Mouse (Mus musculus) liver, embryonic 15.5 days (tissue): ENCODE measurements around the gene Gm11084. TPM values are rescaled to one million over a fixed set of nuclear protein-coding genes. Genes with fewer than 3 reads are reported as not detected.

Source experiments
- ATAC-seq: fragments of 200-750 bp; cut with Nextera tagmentation; 2 replicates; pipeline ENCODE4 v1.8.0; 2017; ENCODE audit warnings: moderate number of reproducible peaks, mild to moderate bottlenecking, moderate library complexity; ENCODE audit not compliant: insufficient read depth
- H3K27ac ChIP-seq: fragments of 300-500 bp; sonication (generic); replicated peaks from 2 replicates; pipeline ENCODE4 v1.5.1; 2015; ENCODE audit warnings: mild to moderate bottlenecking, inconsistent platforms
- H3K27me3 ChIP-seq: fragments of 300-500 bp; sonication (generic); 2 replicates; pipeline ENCODE4 v1.6.1; 2015; ENCODE audit warnings: mild to moderate bottlenecking, inconsistent platforms
- H3K36me3 ChIP-seq: fragments of 300-500 bp; sonication (generic); replicated peaks from 2 replicates; pipeline ENCODE4 v1.6.1; 2015; ENCODE audit warnings: moderate library complexity, mild to moderate bottlenecking, inconsistent platforms
- H3K4me1 ChIP-seq: fragments of 300-500 bp; sonication (generic); replicated peaks from 2 replicates; pipeline ENCODE4 v1.6.1; 2015; ENCODE audit warnings: inconsistent platforms
- H3K4me2 ChIP-seq: fragments of 300-500 bp; sonication (generic); 2 replicates; pipeline ENCODE4 v1.6.1; 2015; ENCODE audit warnings: moderate library complexity, mild to moderate bottlenecking, inconsistent platforms
- H3K4me3 ChIP-seq: fragments of 300-500 bp; sonication (generic); replicated peaks from 2 replicates; pipeline ENCODE4 v1.5.1; 2015; ENCODE audit warnings: mild to moderate bottlenecking, inconsistent platforms
- H3K9ac ChIP-seq: fragments of 300-500 bp; sonication (generic); 2 replicates; pipeline ENCODE4 v1.6.1; 2015; ENCODE audit warnings: moderate library complexity, mild to moderate bottlenecking, inconsistent platforms
- H3K9me3 ChIP-seq: fragments of 300-500 bp; sonication (generic); replicated peaks from 2 replicates; pipeline ENCODE4 v1.6.1; 2016; ENCODE audit warnings: inconsistent platforms
- WGBS: fragments of 180-500 bp; shearing (Covaris S2); methylation state at CpG from one replicate; pipeline ENCODE4 v1.1.7; 2015; ENCODE audit warnings: mixed read lengths; ENCODE audit not compliant: insufficient replicate concordance; 5-methylcytosine and 5-hydroxymethylcytosine counted together
- microRNA-seq: library from miRNA; unstranded; fragments of <30 nt; microRNA quantifications from one replicate; pipeline ENCODE4, GENCODE M21; 2016
- polyA plus RNA-seq: library from polyadenylated mRNA; unstranded; fragments of >200 nt; fragmentation: Nextera tagmentation; extraction: Ambion mirVana; gene quantifications from 2 replicates; pipeline ENCODE4 v1.2.1, GENCODE M21; 2015

Gene Gm11084
- polyA plus RNA-seq, 1 experiment from 2014 or later, result not detected

DNA sequence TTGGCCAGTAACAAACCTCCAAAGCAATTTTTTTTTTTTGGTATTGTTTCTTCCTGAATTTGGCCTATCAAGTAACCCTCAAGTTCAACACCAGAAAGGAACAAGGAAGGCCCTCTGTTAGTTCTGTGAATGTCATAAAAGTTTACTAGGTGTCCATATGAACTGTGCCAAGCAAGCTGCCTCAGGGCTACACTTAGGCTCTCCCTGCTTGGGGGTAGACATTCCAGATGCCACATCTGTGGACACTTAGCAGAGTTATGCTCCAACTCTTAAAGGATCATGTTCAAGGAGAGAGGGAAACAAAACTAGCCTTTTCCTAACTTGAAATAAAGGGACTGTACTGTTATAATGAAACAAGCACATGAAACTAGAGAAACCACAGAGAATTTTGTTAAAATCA lies 54.3 kb downstream of the Gm11084 start:
- H3K9me3 ChIP-seq, result no peaks in the 10 kb centered on the region
- H3K36me3 ChIP-seq, result peaks cover 26% of the 10 kb centered on the region
- H3K4me3 ChIP-seq, result no peak overlapping the region
- no peak overlapping the region for H3K27ac ChIP-seq
- H3K27me3 ChIP-seq, result no peaks in the 10 kb centered on the region
- no peak overlapping the region for H3K4me2 ChIP-seq
- H3K4me1 ChIP-seq, result no peaks in the 10 kb centered on the region
- no peak overlapping the region for H3K9ac ChIP-seq
- no peak for ATAC-seq

DNA sequence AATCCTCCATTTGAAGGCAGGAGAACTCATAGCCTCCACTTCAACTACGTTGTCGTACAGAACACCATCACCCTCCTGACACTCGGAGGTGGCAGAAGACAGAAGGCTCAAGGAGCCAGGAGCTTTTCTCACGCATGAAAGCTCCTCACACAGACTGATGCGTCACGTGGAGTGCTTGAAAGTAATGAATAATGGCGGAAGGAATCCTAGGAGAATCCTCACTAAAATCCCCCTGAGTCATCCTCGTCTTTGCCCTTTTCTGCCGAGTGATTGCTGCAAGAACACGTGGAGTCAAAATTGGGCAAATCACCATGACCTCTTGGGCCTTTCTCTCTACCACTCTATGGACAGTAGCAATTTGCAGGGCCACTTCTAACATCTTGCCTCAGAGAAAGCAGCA lies 61.5 kb downstream of the Gm11084 start:
- WGBS, result 78% methylated on average over 10 of the region's 10 CpGs
- Histone ChIP-seq H3K36me3 (no peaks in the 10 kb centered on the region), H3K27ac (no peak overlapping the region), H3K9ac (no peak overlapping the region), H3K4me1 (no peaks in the 10 kb centered on the region), H3K27me3 (no peaks in the 10 kb centered on the region), H3K9me3 (no peaks in the 10 kb centered on the region), H3K4me3 (no peak overlapping the region), H3K4me2 (no peak overlapping the region)
- ATAC-seq, result no peak

Small RNA genes lying within 50 kb of the gene (microRNA-seq; reads per million reads assigned to microRNA genes)
- not detected for gene Gm25960

Other genes starting within 250 kb of the Gm11084 start
- gene Sp3, start 6.3 kb downstream of the Gm11084 start, polyA plus RNA-seq, result 33.3 and 33.6 TPM in 2 replicates
- gene Ola1, start 232.2 kb upstream of the Gm11084 start, polyA plus RNA-seq, result 30.9 and 41.7 TPM in 2 replicates